Mouse (Mus musculus) forelimb bud, embryonic 11.5 days (tissue): ENCODE measurements around the gene Ubr1.
A peak's percentile ranks its signal among the peaks of the same experiment; 100 is the strongest.
"Not testable (repeated sequence)": the region's sequence is repeated elsewhere in the genome, so short reads cannot be mapped to it uniquely, and the experiment has no call there.

Experiments used
- DNase-seq: peaks from one replicate; pipeline ENCODE4 v3.0.0-alpha.2; 2012; ENCODE audit warnings: low read depth, low spot score

Gene Ubr1

DNA sequence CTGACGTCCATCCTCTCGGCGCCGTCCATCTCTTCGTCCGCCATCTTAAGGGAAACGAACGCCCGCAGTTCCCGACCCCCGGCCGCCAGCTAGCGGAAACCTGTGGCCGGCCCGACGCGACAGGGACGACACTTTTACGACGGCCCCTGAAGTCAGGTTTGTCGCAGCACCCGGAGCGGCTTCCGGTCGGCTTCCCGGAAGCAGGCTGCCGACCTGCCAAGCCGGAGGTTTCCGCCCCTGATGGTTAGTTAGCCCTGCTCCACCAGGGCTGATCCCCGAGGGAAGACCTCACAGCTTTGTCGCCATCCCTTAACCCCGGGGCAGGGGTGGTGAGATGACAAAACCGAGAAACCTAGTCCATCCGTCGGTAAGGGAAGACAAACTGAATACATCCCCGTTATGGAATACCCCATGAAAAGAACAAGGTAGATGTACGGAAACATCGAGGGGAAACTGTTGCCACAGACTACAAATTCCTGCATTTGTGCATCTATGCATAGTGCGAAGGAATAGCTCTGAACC lies at the start of gene Ubr1:
Ubr1 (minus strand) TSS at position 157 of the 522 bp plus-strand sequence.
- peak; percentile 87 for DNase-seq

DNA sequence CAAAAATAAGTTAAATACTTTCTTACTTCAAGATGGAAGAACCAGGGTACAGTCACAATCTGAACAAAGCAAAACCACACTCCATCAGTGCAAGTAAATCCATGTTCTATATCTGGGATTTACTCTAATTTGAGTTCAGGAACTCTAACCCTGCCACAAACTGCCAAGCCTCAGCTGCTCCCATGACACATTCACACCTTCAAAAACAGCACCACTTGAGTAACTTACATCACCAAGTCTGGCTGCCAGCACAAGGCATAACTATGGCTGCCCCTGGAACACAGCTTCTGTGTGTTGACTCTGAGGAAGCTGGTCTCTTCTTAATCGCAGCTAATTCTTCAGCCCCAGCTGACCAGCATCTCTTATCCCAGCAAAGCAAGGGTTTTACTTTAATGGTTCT lies 46.6 kb upstream of the Ubr1 start:
- DNase-seq = no peak

DNA sequence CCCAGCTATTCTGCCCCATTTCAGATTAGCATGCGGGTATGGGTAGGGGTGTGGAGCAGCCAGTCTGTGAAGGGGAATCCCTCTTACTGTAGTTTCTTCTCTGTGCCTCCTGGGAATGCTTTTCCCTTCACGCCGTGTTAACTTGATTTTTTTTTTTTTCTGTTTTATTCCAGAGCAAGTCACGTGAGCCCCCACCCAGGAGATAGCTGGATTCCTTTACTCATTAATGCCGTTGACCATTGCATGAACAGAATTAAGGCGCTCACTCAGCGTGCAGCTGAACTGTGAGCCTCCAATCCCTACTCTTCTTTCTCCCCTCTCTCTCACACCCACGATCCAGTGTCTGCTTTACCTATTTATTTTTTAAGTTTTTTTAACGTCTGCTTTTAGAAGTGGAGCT lies 45.7 kb upstream of the Ubr1 start:
- DNase-seq = no peak

DNA sequence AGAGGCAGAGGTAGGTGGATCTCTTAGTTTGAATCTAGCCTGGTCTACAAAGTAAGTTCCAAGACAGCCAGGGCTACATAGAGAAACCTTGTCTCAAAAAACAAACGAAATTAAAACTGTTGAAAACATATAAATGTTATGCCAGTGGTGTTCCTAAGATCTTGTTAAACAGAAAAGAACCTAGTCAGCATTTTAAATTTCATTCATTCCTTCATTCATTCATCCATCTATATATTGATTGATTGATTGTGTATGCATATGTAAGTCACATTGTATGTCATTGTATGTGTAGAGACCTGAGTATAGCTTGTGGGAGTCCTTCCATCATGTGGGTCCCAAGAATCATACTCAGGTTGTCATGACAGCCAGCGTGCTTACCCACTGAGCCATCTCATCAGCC lies 45.0 kb upstream of the Ubr1 start:
- no peak for DNase-seq

DNA sequence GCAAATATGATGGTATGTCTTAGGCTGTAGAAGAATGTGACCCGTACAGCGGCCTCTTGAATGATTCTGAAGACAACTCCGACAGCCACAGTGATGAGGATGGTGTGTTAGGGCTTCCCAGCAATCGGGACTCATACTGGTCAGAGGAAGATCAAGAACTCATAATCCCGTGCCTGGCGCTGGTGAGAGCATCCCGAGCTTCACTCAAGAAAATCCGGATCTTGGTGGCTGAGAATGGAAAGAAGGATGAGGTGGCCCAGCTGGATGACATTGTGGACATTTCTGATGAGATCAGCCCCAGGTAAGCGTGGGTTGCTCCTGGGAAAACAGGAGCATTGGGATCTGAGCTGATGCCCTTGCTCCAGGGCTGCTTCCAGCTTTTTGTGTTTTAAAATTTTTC lies 42.2 kb upstream of the Ubr1 start:
- DNase-seq = no peak

DNA sequence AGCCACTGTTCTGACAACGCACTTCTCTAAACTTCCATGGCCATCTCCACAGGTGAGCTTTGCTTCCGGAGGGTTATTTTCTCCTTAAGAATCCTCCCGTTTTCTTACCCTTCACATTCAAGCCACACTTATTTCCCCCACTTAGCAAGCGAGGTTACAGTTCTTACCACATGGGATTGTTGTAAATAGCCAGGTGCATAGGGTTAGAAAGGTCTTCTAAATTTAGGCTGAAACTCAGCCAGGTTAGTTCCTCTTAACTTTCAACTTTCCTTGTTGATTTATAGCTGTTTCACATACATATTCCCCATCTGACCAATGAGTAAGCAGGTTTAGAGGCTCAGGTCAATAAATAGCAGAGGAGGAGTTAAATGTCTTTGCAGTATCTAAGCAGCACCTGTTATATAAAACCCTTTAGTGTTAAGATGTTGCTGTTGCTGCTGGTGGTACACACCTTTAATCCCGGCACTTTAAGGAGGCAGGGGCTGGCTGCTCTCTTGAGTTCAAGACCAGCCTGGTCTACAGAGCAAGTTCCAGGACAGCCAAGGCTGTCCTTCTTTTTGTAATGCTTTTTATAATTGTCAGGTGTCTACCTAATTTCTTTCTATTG lies 38.7 kb upstream of the Ubr1 start:
- DNase-seq = no peak

DNA sequence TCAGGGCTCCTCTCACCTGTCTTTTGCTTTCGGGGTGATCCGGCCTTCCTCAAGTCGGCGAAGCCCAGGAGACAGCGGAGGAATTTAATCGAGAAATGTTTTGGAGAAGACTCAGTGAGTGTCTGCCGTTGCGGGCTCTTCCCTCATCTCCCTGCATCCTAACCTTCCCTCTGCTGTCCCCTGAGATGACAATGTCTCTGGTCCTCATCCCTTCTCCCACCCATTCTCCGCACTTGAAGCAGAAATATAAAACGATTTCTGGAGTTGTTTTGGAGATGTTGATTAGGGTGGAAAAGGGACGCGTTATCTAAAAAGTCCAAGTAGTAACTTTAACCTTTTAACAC lies 38.1 kb upstream of the Ubr1 start:
- DNase-seq = no peak

DNA sequence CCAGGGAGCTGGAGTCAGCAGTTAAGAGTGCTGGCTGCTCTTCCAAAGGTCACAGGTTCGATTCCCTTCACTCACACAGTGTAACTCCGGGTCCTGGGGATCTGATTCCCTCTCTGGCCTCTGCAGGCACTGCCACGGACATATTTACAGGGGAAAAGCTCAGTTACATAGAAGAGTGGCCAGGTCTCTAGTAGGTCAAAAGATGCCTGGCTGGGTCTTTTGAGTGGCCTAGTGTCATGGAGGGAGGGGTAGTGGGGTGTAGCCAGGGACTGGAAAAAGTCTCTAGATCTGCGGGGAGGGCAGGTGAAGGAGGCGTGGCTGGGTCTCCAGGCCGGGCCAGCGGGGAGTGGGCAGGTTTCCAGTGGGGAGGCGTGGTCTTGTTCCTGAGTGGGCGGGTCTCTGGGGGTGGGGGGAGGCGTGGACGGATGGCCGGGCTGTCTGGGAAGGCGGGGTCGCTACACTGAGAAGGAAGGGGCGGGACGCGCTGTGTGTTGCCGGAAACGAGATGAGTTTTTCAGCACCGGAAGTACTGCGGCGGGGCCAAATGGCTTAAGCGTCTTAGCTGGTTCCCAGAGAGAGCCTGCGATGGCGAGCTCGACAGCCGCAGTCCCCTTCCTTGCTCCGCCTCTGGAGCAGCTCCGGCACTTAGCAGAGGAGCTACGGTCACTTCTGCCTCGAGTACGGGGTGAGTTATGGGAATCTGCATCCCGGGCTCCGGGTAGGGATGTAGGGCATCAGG lies 37.6 kb upstream of the Ubr1 start, which contains the start of gene Ccndbp1:
Ccndbp1 (plus strand) TSS at position 479 of the 739 bp plus-strand sequence.
- peak; percentile 86 for DNase-seq

DNA sequence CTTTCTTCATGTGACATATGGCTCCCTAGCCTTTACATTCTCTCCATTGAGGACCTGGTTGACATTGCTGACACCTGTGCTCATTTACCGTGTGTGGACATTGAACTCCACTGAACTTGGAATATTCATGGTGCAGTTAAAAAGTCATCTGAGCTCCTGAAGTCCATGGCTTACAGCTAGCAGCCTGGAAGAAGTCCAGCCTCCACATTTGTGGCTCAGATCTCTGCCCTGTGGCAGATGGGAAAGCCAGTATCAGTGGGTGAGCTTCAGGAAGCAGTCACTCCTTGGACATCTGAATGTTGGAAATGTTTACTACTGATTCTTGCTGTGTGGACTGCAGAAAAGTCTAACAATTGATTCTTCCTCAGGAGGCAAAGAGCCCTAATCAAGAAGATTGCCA lies 36.5 kb upstream of the Ubr1 start:
- DNase-seq = no peak

DNA sequence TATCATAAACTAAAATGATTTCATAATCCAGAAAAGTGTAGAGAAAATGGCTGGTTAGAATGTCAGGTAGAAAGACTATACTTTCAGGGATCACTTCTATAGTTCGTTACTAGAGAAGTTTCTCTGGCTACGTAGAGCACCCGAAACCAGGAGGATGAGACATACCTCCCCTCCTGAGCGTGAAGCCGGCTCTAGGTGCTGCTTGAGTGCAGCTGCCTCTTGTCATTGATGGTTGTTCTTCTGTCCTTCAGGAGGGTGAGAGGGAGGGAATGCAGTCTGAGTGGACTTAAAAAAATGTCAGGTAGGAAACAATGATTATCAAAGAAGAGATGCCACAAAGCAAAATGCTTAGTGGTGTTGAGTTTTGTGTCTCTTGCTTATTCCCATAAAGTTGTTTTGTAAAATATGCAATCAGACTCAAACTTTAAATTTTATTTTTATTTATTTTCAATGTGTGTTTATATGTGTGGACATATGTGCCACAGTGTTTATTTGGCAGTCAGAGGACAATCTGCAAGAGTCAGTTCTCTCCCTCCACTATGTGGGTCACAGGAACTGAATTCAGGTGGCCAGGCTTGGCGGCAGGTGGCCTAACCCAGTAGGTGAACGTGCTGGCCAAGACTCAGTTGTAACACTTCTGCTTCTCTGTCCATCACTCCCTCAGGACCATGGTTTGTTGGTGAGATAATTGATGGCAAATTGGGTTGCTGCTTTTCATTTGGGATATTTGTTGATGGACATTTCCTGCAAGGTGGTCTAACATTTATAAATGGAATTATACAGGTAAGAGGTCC lies 33.7 kb upstream of the Ubr1 start:
- no peak for DNase-seq

DNA sequence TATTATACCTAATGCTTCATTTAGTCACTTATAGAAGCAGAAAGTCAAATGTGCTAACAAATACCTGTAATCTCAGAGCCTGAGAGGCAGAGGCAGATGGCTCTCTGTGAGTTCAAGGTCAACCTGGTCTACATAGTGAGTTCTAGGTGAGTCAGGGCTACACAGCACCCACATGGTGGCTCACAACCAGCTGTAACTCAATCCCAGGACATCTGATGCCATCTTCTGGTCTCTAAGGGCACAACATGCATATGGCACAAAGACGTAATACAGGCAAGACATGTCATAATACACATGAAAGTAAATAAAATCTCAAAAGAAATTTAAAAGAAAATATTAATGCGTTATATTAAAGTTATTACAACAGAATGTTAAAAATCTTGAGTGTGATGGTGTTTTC lies 33.1 kb upstream of the Ubr1 start:
- DNase-seq = no peak

DNA sequence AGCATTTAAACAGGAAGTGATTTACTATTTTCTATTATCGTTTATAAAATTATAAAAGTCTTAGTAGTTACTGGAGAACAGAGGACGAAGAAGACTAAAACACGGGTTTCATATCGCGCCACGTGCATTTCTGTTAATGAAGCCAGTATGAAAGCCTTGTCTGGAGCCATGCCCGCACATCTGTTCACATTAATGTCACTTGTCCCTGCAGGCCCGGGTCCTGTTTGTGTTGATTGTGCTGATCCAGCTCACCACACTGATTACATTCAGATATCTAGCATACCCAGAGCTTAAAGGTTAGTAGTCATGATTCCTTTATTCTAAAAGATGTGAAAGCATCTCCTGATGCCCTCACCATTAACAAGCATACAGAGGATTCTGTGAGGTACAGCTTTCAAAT lies 28.3 kb upstream of the Ubr1 start:
- DNase-seq = no peak

DNA sequence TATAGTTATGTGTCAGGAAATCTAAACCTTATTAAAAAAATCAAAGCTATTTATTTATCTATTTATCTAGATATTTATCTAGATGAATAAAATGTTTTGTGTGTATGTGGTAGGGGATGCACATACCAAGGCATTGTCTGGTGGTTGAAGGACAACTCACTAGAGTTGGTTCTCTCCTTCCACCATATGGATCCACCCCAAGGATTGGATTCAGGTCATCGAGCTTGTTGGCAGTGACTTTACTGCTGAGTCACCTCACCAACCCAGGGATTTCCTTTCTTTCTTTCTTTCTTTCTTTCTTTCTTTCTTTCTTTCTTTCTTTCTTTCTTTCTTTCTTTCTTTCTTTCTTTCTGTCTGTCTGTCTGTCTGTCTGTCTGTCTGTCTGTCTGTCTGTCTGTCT lies 26.1 kb upstream of the Ubr1 start:
- not testable (repeated sequence) for DNase-seq

DNA sequence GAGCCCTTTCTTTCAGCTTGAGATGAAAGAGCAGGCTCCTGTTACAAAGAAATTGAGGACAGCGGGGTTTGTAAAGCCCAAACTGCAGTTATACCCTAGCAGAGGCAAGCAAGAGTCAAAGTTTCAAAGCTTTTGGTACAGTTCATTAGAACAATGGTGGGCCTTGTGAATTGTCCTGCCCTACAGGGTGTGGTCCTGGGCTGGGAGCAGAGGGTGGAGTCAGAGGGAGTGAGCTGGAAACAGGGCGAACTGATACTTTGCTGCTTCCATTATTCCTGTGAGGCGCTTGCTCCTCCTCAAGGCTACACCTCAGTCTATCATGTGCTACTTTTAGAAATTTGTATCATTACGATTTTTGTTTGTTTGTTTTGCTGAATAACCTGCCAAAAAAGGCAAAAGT lies 20.7 kb upstream of the Ubr1 start:
- no peak for DNase-seq

DNA sequence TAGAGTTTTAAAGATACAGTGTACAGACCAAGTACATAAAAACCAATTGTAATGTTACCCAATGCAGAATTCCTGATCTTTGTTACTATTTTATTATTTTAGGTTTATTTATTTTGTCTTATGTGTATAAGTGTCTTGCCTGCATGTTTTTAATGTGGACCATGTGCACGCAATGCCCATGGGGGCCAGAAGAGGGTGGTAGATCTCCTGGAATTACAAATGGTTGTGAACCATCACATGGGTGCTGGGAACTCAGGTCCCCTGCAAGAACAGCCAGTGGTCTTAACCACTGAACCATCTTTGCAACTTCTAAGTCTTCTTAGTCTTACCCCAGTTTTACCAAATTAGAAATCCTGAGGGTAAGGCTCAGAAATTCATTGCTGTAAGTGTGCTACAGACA lies 14.7 kb upstream of the Ubr1 start:
- no peak for DNase-seq

DNA sequence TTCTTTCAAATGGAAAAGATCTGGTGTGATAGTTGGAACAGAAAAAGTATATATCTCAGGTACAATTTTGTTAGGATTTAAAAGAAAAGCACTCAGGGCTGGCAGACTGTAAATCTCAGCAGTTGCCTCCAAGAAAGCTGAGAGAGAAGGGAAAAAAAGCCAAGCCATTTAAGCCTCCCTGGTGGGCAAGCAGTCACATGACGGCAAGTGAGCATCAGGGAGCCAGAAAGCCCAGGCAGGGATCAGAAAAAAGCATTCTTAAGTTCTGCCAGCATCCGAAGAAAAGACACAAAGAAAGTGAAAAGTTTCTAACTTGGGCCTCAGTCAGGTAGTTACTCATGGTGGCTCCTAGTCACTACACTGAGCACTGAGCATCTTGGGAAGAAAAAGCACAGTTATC lies 13.1 kb upstream of the Ubr1 start:
- no peak for DNase-seq

DNA sequence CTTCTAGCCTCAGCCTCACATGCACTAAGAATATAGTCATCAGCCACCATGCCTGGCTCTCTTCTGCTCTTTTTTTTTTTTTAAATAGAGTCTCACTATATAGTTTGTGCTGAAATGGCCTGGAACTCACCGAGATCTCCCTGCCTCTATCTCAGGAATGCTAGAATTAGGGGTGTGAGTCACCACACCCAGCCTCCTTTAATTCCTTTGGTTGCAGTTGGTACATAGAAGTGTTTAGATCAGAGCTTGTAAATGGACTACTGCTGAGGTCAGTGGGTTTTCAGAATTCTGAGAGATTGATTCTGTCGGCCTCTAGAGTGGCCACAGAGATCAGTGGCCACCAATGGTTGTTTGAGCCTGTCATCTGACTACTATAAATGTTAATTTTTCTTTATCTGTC lies 10.3 kb upstream of the Ubr1 start:
- DNase-seq = no peak

DNA sequence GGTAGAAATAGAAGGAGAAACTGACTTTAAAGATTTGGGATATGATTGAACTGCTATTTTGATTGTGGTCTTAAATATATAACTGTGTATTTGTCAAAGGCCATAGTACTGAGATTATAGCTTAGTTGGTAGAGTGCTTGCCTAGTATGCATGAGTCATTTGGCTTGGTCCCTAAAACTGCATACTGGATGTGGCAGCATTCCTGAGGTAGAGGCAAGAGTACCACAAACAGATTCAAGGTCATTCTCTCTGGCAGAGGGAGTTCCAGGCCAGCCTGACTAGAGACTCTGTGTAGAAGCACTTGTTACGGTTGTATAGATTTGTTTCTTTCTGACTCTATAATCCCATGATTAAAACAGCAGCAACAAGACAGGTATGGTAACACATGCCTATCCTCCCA lies 9.3 kb upstream of the Ubr1 start:
- DNase-seq = no peak

DNA sequence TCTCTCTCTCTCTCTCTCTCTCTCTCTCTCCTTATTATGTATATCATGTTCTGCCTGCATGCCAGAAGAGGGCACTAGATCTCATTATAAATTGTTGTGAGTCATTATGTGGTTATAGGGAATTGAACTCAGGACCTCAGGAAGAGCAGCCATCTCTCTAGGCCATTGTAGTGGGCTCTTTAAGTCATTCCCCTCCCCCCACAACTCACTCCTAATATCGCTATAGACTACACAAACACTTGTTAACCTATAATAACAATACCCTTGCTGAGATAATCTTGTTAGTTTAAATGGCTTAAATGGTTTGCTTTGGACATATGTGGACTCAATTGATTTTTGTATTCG lies 8.2 kb upstream of the Ubr1 start:
- no peak for DNase-seq

DNA sequence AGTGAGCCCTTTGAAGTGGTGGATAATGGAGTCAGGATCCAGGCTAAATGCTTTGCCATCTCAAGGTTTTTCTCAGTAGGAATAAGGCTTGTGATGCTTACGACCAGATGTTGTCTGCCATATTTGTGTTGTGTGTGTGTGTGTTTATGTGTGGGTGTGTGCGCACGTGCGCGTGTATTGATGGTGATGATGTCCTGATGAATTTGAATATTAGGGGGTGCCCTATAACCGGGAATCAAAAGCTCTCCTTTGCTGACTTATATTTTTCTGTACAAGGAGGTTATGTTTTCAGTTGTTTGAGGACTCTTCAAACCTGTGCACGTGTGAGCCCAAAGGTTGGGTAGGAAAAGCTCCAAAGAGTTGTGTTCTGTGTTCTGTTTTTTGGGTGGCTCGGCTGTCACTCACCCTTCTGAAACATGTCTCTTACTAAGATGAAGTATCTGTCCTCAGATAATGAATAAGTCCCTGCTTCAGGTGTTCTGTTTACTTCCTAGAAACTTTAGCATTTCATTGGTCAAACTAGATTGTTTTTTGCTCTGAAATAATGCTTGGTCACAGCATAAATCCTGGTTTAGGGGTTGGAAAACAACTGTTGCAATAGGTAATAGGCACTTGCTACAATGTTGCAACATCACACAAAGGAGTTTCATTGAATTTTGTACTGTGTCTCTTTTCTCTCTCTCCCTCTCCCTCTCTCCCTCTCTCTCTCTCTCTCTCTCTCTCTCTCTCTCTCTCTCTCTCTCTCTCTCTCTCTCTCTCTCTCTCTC lies 7.6 kb upstream of the Ubr1 start:
- no peak for DNase-seq

DNA sequence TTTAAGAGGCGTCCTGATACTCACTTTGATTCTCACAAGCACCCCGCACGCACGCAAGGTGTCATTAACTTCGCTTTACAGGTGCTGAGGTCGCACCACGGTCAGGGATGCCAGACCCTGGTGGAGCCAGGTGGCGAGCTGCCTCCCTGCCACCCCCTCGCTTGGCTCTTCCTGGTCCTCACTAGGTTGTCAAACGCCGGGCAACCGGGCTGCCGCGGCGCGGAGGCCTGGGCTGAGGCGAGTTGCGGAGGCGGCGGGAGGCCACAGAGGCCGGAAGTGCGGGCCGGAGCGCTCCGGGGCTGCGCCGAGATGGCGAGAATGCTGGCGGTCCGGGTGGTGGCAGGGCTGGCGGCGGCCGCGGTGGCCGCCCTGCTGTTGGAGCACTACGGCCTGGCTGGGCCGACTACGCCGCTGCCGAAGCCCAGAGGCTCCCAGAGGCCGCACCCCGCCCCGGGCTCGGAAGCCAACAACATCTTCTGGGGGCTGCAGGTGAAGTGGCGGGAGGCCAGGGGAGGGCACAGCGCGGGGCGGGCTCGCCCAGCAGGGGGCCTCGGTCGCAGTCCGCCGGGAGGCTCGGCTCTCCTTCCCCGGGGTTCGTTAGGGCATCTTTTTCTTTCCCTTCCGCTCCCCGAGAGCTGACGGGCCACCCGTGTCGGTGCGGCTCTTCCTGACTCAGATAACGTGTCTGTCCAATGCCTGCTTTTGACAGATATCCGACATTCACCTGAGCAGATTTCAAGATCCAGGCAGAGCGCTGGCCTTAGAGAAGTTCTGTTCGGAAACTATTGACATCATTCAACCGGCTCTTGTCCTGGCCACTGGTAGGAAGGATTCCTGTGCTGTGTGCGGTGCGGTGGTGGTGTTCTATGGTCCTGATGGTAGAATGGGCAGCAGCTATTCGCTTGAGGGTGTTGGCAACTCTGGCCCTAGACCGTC lies 6.7 kb upstream of the Ubr1 start, which contains the start of gene Tmem62:
Tmem62 (plus strand) TSS at position 28 of the 936 bp plus-strand sequence.
- DNase-seq = peak; percentile 25
